Mouse (Mus musculus): ENCODE data around the gene Mamld1. TPM values are rescaled to one million over a fixed set of nuclear protein-coding genes. Genes with fewer than 3 reads are reported as not detected.

Mamld1 gene
- polyA plus RNA-seq, 1 experiment from 2014 or later: 1.7 TPM

DNA sequence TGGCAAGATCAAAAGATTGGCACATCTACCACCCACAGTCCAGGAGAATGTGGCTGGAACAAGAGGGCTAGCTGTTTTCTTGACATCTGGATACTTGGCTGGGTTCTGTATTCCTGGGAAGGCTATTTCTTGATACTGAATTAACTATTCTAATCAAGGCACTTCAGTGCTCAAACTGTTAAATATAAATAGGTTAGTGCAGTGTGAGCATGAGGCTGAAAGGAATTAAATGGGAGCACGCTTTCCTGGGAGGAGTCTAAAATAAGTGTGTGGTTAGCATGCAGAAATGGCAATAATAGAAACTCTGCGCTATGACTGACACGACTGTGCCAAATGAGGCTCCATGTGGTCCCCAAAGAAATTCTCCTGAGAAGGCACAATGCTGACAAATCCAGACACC is 131.5 kb downstream of the Mamld1 start:
- Histone ChIP-seq H3K9me3 (no peaks in the 10 kb centered on the region), H3K4me2 (replicated peaks) (no peak overlapping the region), H3K9ac (no peak overlapping the region), H3K4me3 (replicated peaks) (no peak overlapping the region), H3K27me3 (replicated peaks) (no peaks in the 10 kb centered on the region), H3K36me3 (no peaks in the 10 kb centered on the region), H3K4me1 (replicated peaks) (no peaks in the 10 kb centered on the region), H3K27ac (no peak overlapping the region)
- no peak for ATAC-seq
- 93% methylated on average over 3 of the region's 3 CpGs for WGBS

DNA sequence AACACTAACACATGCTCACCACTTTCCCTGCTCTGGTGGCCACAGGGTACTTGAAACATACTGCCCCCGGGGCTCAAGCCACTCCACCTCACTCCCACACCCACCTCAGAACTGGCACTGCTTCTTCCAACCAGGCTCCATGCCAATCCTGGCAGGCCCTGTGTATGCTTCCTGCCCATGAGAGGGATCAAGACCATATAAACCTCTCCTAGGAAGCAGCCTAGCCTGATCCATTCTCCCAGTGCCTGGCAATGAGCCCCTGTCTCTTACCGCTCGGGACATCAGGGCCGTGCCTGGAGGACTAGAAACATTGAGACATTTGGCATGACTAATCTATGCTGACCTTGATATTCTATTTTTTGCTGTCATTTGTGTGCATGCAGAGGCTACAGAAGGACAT is 133.6 kb downstream of the Mamld1 start:
- no peak overlapping the region for H3K4me3 ChIP-seq (replicated peaks)
- no peak overlapping the region for H3K27ac ChIP-seq
- ATAC-seq: no peak
- no peaks in the 10 kb centered on the region for H3K9me3 ChIP-seq
- 94% methylated on average over 4 of the region's 4 CpGs for WGBS
- H3K4me1 ChIP-seq (replicated peaks): no peaks in the 10 kb centered on the region
- H3K9ac ChIP-seq: no peak overlapping the region
- H3K36me3 ChIP-seq: no peaks in the 10 kb centered on the region
- no peak overlapping the region for H3K4me2 ChIP-seq (replicated peaks)
- H3K27me3 ChIP-seq (replicated peaks): no peaks in the 10 kb centered on the region

DNA sequence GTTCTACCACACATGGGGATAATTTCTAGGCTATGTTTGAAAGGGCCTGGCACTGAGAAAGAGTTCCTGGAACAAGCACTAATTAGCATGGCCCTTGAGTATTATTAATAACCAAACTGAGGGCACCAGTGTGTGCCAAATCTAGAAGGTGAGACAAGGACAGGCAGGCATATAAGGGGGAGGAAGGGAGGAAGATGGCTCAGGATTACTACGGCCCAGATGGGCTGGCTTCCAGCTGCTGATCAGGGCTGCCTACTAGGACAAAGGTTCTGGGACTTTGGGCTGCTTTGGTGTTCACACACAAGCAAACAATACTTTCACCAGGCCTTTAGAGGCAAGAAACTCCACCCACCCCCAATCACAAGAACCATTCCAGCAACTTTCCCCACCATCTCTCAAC is 136.3 kb downstream of the Mamld1 start:
- H3K4me3 ChIP-seq (replicated peaks): no peak overlapping the region
- no peaks in the 10 kb centered on the region for H3K27me3 ChIP-seq (replicated peaks)
- H3K36me3 ChIP-seq: no peaks in the 10 kb centered on the region
- no peak overlapping the region for H3K27ac ChIP-seq
- ATAC-seq: no peak
- no peak overlapping the region for H3K9ac ChIP-seq
- H3K4me2 ChIP-seq (replicated peaks): no peak overlapping the region
- no peaks in the 10 kb centered on the region for H3K9me3 ChIP-seq
- WGBS: 92% methylated on average over 1 of the region's 1 CpGs
- H3K4me1 ChIP-seq (replicated peaks): no peaks in the 10 kb centered on the region

DNA sequence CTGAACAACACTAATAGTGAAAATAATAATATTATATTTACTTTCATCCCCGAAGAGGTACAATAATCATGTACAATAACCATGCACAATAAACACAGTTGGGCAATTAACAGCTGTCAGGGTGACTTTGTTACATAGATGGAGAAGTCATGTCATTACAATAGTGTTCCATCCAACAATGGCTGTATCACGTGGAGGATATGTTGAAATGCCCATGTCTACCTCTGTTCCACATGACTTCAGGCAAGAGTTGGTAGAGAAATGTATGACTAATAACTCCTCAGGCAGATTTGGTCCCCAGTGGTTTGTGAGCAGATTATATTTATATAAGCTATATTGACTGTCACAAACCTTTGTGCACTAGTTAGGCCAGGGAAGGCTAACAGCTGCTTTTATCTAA is 154.7 kb downstream of the Mamld1 start:
- Histone ChIP-seq H3K4me2 (replicated peaks) (no peak overlapping the region), H3K9ac (no peak overlapping the region), H3K9me3 (no peaks in the 10 kb centered on the region), H3K27me3 (replicated peaks) (no peaks in the 10 kb centered on the region), H3K27ac (no peak overlapping the region), H3K4me1 (replicated peaks) (no peaks in the 10 kb centered on the region), H3K4me3 (replicated peaks) (no peak overlapping the region), H3K36me3 (no peaks in the 10 kb centered on the region)
- 75% methylated on average over 2 of the region's 2 CpGs for WGBS
- ATAC-seq: no peak

Other genes starting within 250 kb of the Mamld1 start
- 10.0 and 11.0 TPM in 2 replicates for gene Mtm1, start 160.5 kb downstream of the Mamld1 start, polyA plus RNA-seq (2015; fragmentation: Nextera tagmentation; extraction: Ambion mirVana)